In genomic region chr19:28628416-28628815, GRCm38 (mm10) we compare ENCODE assay signal across 10 mouse cellular contexts. TPM values are rescaled to one million over a fixed set of nuclear protein-coding genes. Genes with fewer than 3 reads are reported as not detected.
DNase-seq lines count a peak whose midpoint lies in the region; ATAC-seq lines count a peak whose summit lies in the region.
"Had no signal": no experiment of that assay in that cellular context is flagged by ENCODE, and none has a peak within 500 bp of the region (broad histone marks: within the 10 kb centered on the region; RNA-seq: fewer than 3 reads in every experiment).

No protein-coding gene starts in this region.

- no peaks in the 10 kb centered on the region for H3K36me3 ChIP-seq in forebrain, embryonic 14.5 days (ENCODE audit: control insufficient read depth, insufficient read depth, low read length)
- H3K36me3 ChIP-seq: embryonic facial prominence, embryonic 12.5 days; limb, embryonic 15.5 days had no signal

- no peak overlapping the region for H3K9ac ChIP-seq in forebrain, embryonic 14.5 days (ENCODE audit: low read length)
- H3K9ac ChIP-seq: embryonic facial prominence, embryonic 12.5 days; limb, embryonic 15.5 days had no signal

- H3K27me3 ChIP-seq in forebrain, embryonic 14.5 days (replicated peaks; ENCODE audit: control insufficient read depth, insufficient read depth, low read length) = no peaks in the 10 kb centered on the region
- H3K27me3 ChIP-seq: embryonic facial prominence, embryonic 12.5 days; limb, embryonic 15.5 days had no signal

- no peaks in the 10 kb centered on the region for H3K9me3 ChIP-seq in forebrain, embryonic 14.5 days (replicated peaks; ENCODE audit: control insufficient read depth, low read length)
- H3K9me3 ChIP-seq: embryonic facial prominence, embryonic 12.5 days; limb, embryonic 15.5 days had no signal

- no peak overlapping the region for H3K27ac ChIP-seq in forebrain, embryonic 14.5 days (ENCODE audit: low read depth, low read length)
- H3K27ac ChIP-seq: embryonic facial prominence, embryonic 12.5 days; limb, embryonic 15.5 days had no signal

- peak; percentile 17 for DNase-seq in adrenal gland, adult 2 months
- no peak for DNase-seq in adrenal gland, adult 18-20 months (ENCODE audit: low spot score in 2 of 2)
- DNase-seq in kidney, adult 18-20 months = peak; percentile 44
- DNase-seq in kidney, postnatal 10 days = no peak
- peak; percentile 77 for DNase-seq in forebrain, embryonic 14.5 days (ENCODE audit: low spot score)
- DNase-seq in layer of hippocampus, adult 9-10 months (ENCODE audit: low spot score) = peak; percentile 59
- peak; percentile 43 for DNase-seq in telencephalon, adult 2 months (ENCODE audit: low read depth, low spot score)
- no peak for DNase-seq in gastrocnemius, postnatal 4 days (ENCODE audit: low spot score in 2 of 2)

- H3K4me2 ChIP-seq in forebrain, embryonic 14.5 days (ENCODE audit: low read length) = no peak overlapping the region
- H3K4me2 ChIP-seq: embryonic facial prominence, embryonic 12.5 days; limb, embryonic 15.5 days had no signal

- WGBS in forebrain, embryonic 14.5 days = 60% methylated on average over 8 of the region's 8 CpGs

- H3K4me3 ChIP-seq in forebrain, embryonic 14.5 days (ENCODE audit: low read depth, low read length) = no peak overlapping the region
- H3K4me3 ChIP-seq: embryonic facial prominence, embryonic 12.5 days; limb, embryonic 15.5 days had no signal

- peak; percentile 57; the same call in 1 of the 2 replicates for ATAC-seq in forebrain, embryonic 14.5 days

- no peaks in the 10 kb centered on the region for H3K4me1 ChIP-seq in forebrain, embryonic 14.5 days (ENCODE audit: control insufficient read depth, insufficient read depth, low read length)
- H3K4me1 ChIP-seq: embryonic facial prominence, embryonic 12.5 days; limb, embryonic 15.5 days had no signal

RNA-seq across cellular contexts. Expression of gene Glis3, which starts 51.5 kb away (rescaled TPM):
- 10 to 100 TPM in 1 of 2 experiments, 1 to 10 TPM in 1; 9.3 to 12.4 TPM for total RNA-seq in adrenal gland, adult 2 months (2021)
- 3.3 and 6.1 TPM in 2 replicates for polyA plus RNA-seq in adrenal gland, adult 2 months (2012; rRNA removed)
- 1 to 10 TPM; 7.8 to 8.1 TPM for total RNA-seq in adrenal gland, adult 18-20 months (2021)
- 0.46 and 1.1 TPM in 2 replicates for polyA plus RNA-seq in forebrain, embryonic 14.5 days (2014; fragmentation: Nextera tagmentation; extraction: Ambion mirVana)
- total RNA-seq in gastrocnemius, postnatal 4 days (2021) = 1 to 10 TPM; 3.6 to 4.7 TPM

Comparison
In these comparisons a context has a peak if more than half of its experiments do, and no peak if none do; other contexts are left out.
1. DNase-seq: peak in adrenal gland, adult 2 months (single experiment), kidney, adult 18-20 months (single experiment), forebrain, embryonic 14.5 days (single experiment), layer of hippocampus, adult 9-10 months (single experiment) and telencephalon, adult 2 months (single experiment); none in adrenal gland, adult 18-20 months (0 of 2), kidney, postnatal 10 days (single experiment) and gastrocnemius, postnatal 4 days (0 of 2).